Mouse (Mus musculus): ENCODE measurements at regions not wholly inside any gene's neighbourhood (a gene's known extent, or its start where the extent isn't known, plus 50 kb on each side); places are given as distances from the start of the nearest gene placed in this dataset.
"Not testable (repeated sequence)": the region's sequence is repeated elsewhere in the genome, so short reads cannot be mapped to it uniquely, and the experiment has no call there.

DNA sequence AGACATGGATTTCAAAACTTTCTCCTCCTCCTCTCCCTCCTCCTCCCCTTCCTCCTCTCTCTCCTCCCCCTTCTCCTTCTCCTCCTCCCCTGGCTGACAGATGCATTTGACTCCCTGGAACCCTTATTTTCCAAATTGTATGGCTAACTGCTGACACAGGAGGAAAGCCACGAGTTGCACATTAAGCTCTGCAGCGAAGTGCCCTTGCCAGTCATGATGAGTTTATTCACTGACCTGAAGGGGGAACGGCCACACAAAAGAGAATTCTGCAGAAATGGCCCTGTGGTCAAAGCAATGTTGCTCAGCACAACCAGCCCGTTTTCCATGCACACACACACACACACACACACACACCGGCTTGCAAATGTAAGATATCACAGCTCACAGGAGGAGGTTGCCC, 112.6 kb downstream of the Tomm20 start:
- DNase-seq, result peak; percentile 70 to 85

GRCm38 (mm10) chr8:126832163-126832978, 113.3 kb downstream of the Tomm20 start:
- peak; percentile 56 to 76 for DNase-seq

DNA sequence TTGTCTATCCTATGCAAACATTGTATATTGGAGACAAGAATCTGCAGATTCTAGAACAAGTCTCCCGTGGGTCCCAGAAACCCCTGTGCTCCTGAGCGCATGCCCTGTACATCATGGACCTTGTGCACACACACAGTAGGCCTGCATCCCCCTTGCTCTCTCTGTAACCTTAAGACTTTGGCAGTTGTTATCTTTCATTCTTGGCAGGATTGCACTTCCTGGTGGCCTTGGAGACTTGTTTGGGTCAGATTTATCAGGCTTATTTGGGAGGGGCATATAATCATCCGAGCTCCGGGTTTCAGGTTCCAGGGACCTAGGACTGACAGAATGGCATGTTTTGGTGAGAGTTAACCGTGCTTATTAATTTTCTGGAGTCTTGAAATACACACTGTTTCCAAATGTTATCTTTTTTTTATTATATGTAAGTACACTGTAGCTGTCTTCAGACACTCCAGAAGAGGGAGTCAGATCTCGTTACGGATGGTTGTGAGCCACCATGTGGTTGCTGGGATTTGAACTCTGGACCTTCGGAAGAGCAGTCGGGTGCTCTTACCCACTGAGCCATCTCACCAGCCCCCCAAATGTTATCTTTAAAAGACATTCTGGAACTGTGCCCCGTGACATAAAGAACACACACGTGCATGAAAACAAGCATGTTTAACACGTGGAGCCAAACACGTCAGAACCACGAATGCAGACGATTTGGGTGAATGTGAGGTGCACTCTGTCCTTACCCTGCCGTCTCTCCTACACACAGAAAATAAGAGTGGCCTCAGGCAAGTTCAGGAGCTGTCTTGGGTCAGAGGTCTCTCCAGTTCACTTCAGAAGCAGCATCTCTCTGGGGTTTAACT, 114.1 kb downstream of the Tomm20 start:
- no peak for DNase-seq

GRCm38 (mm10) chr8:126830242-126830530, 115.5 kb downstream of the Tomm20 start:
- DNase-seq, result no peak

- DNase-seq, result peak; percentile 85 to 94
These were observed 116.0 kb downstream of the Tomm20 start for GRCm38 (mm10) chr8:126829376-126830241.

GRCm38 (mm10) chr8:126827681-126828383, 117.8 kb downstream of the Tomm20 start:
- DNase-seq, result peak; percentile 79 to 83

DNA sequence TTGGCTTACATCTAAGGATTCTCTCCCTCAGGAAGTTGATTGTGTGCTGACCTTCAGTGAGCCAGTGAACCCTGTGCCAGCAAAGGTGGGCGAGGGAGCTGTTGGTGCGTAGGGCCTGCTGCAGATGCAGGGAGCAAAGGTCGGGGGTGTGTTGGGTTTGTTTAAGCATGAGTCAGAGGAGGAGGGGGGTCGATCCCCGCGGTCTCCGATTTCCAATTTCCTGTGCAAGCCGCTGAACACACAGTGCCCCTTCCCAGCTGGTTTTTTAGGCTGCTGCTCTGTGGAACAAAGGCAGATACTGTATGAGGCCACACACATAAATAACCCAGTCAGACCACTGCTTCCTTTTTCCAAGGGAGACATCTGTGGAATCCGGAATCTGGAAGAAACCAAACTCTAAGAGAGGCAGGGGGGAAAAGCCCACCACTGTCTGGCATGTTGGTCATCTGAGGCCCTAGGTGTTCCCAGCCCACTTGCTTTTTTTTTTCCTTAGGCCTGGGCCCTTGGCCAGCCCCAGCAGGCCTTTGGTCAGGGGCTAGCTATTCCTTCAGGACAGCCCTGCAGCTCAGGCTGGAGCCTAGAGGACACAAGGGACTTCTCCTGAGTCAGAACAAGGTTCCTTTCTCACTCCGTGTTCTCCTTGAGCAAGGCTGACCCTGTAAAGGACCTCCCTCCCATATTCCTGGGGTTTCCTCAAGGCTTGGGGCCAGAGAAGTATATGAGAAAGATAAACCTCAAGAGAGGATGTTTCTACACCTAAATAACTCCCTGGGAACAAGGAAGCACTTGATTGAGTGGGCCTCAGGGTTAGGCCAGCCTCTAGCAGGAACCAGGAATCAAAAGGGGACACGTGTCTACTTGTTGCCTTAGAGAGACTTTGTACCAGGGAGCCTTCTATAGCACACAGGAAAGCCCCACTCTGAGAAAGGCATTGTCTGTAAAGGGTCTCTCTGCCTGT, 119.0 kb downstream of the Tomm20 start:
- DNase-seq, result peak; percentile 82 to 92

DNA sequence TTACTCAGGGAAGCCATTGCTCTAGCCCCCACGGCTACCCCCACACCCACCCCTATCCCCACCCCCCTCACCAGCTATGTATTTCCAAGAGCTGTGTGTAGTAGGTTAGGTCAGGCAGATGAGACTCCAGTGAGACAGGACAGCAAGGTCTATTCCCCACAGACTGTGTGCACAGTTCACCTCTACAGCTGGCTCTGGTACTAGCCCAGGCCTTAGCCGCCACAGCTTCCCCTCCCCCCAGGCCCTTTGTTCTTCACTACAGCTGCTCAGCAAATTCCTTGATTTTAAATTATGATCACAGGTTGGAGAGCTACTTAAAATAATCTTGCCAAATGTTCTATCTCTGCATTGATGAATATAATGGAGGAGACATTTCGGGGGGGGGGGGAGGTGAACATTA, 119.8 kb downstream of the Tomm20 start:
- DNase-seq, result peak; percentile 88 to 91

GRCm38 (mm10) chr8:126824575-126825208, 121.0 kb downstream of the Tomm20 start:
- DNase-seq, result peak; percentile 83 to 93

DNA sequence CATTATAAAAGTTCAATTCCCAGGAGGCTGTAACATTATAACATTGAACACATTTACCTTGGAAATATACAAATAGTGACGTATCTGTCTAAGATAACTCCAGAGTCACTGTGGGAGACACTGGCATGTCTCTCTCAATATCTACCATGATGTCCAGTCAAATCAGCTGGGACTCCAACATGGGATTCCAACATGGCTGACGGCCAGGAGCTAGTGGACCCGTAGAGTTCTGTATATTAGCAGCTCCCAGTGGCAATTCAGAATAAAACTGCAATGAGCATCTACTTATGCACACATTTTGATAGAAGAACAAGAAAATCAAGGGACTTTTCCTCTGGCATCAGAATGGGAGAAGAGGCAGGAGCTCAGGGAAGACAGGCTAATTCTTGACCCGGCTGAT, 123.4 kb downstream of the Tomm20 start:
- no peak for DNase-seq

DNA sequence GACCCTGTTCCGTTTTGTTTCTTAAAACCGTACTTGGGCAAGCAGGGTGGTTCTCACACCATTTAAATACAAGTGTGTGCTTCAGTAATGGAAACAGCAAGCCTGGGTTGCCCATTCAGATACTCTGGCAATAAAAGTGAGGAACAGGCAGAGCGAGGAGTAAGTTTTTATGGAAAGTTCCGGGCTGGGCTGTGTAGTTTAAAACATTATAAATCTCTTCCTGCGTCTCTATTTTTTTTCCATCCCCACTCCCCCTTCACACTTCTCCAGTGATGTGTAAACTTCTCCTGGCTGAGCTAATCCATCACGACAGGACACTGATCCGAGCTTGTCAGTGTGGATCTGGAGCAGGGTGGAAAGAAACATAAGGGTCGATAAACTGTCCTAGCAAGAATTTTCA, 124.4 kb downstream of the Tomm20 start:
- no peak for DNase-seq

GRCm38 (mm10) chr8:126820502-126820901, 125.1 kb downstream of the Tomm20 start:
- no peak for DNase-seq

DNA sequence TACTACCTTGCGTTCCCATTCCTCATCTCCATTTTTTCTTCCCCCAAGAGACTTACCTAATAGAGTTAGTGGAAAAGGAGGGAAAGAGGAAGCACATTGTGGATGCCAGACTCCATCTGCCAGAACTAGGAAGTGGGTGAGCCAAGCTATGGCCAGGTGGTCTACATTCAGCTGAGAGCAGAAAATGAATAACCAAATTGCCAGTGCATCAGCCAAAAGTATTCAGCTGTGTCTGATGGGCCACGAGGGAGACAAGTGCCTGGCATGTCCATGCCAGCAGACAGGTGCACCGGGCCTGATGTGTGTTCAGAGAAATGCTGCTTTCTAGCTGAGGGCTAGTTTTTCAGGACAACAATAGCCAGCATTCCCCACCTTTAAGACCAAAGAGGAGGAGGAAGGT, 126.4 kb downstream of the Tomm20 start:
- DNase-seq, result peak in 1 of 2 experiments; percentile 35

GRCm38 (mm10) chr8:126816155-126816554, 129.5 kb downstream of the Tomm20 start:
- no peak for DNase-seq

- peak in 1 of 2 experiments; percentile 22 for DNase-seq
These were observed 131.2 kb downstream of the Tomm20 start for GRCm38 (mm10) chr8:126814427-126814826.

- peak in 1 of 2 experiments; percentile 23 for DNase-seq
These were observed 132.0 kb downstream of the Tomm20 start for GRCm38 (mm10) chr8:126813621-126814020.

DNA sequence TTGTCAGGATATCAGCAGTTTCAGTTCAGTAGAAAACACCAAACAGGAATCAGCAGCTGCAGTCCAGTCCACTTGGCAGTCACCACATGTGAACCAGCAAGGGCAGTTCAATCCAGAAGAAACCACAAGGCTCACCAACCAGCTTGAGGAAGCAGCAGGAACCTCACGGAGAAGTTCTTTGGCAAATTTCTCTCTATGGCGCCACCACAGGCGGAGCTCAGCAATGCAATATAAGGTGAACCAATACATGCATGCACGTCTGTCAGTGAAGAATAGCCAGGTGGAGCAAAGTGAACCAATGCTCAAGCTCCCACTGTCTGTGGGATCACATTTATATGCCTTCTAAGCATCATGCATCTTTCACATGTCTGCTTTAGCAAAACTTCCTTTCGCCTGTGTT, 132.9 kb downstream of the Tomm20 start:
- DNase-seq, result peak in 1 of 2 experiments; percentile 19

- DNase-seq, result not testable (repeated sequence)
These were observed 134.3 kb downstream of the Tomm20 start for GRCm38 (mm10) chr8:126811358-126811757.

GRCm38 (mm10) chr8:126810516-126810915, 135.1 kb downstream of the Tomm20 start:
- DNase-seq, result peak in 1 of 2 experiments; percentile 36

- DNase-seq, result peak in 1 of 2 experiments; percentile 28
These were observed 136.3 kb downstream of the Tomm20 start for GRCm38 (mm10) chr8:126809321-126809720.

All from kidney, postnatal 25 days (tissue).